Mouse (Mus musculus) limb, embryonic 14.5 days (tissue): ENCODE results near the gene Slc50a1. TPM values are rescaled to one million over a fixed set of nuclear protein-coding genes. Genes with fewer than 3 reads are reported as not detected.

Source experiments
- ATAC-seq: fragments of 200-750 bp; cut with Nextera tagmentation; 2 replicates; pipeline ENCODE4 v1.8.0; 2017; ENCODE audit warnings: low read depth, moderate number of reproducible peaks, moderate TSS enrichment; ENCODE audit not compliant: low FRiP score
- DNase-seq: peaks from one replicate; pipeline ENCODE4 v3.0.0-alpha.2; 2015; ENCODE audit warnings: low spot score
- H3K27ac ChIP-seq: fragments of 300-500 bp; sonication (generic); replicated peaks from 2 replicates; pipeline ENCODE4 v1.5.1; 2014; ENCODE audit warnings: low read depth, mild to moderate bottlenecking, low read length, moderate library complexity, mixed read lengths
- H3K27me3 ChIP-seq: fragments of 300-500 bp; sonication (generic); 2 replicates; pipeline ENCODE4 v1.6.1; 2014; ENCODE audit warnings: low read length, mixed read lengths; ENCODE audit not compliant: control insufficient read depth, insufficient read depth
- H3K36me3 ChIP-seq: fragments of 300-500 bp; sonication (generic); 2 replicates; pipeline ENCODE4 v1.6.1; 2014; ENCODE audit warnings: mild to moderate bottlenecking, low read length, moderate library complexity, mixed read lengths; ENCODE audit not compliant: control insufficient read depth, insufficient read depth
- H3K4me1 ChIP-seq: fragments of 300-500 bp; sonication (generic); 2 replicates; pipeline ENCODE4 v1.6.1; 2014; ENCODE audit warnings: antibody characterized with exemption, low read length, mixed read lengths; ENCODE audit not compliant: control insufficient read depth, insufficient read depth
- H3K4me2 ChIP-seq: fragments of 300-500 bp; sonication (generic); replicated peaks from 2 replicates; pipeline ENCODE4 v1.6.1; 2014; ENCODE audit warnings: low read depth, mild to moderate bottlenecking, low read length, moderate library complexity; ENCODE audit not compliant: severe bottlenecking
- H3K4me3 ChIP-seq: fragments of 300-500 bp; sonication (generic); replicated peaks from 2 replicates; pipeline ENCODE4 v1.5.1; 2014; ENCODE audit warnings: low read length
- H3K9ac ChIP-seq: fragments of 300-500 bp; sonication (generic); 2 replicates; pipeline ENCODE4 v1.6.1; 2014; ENCODE audit warnings: mild to moderate bottlenecking, low read depth, low read length, moderate library complexity; ENCODE audit not compliant: severe bottlenecking
- H3K9me3 ChIP-seq: fragments of 300-500 bp; sonication (generic); 2 replicates; pipeline ENCODE4 v1.6.1; 2016; ENCODE audit warnings: low read length; ENCODE audit not compliant: control insufficient read depth
- POLR2A ChIP-seq: fragments of 200-500 bp; IDR thresholded peaks from 2 replicates; pipeline ENCODE4 v1.8.0; 2012; ENCODE audit warnings: inconsistent platforms, mild to moderate bottlenecking, moderate library complexity, borderline replicate concordance; ENCODE audit not compliant: insufficient read depth, insufficient read length; ENCODE audit errors: extremely low read depth
- WGBS: fragments of 180-500 bp; shearing (Covaris S2); extraction: QIAGEN DNeasy Blood & Tissue Kit; methylation state at CpG from one replicate; pipeline ENCODE4 v1.1.7; 2014; 5-methylcytosine and 5-hydroxymethylcytosine counted together
- polyA plus RNA-seq, 2 experiments: library from polyadenylated mRNA; depleted of rRNA in 1 of 2; stranded (reverse) in 1 of 2; unstranded in 1 of 2; fragments of >200 nt; fragmentation: Nextera tagmentation in 1 of 2; extraction: Ambion mirVana in 1 of 2; gene quantifications; 2 replicates each; pipeline versions ENCODE4 v1.2.1 to v1.2.3; 2012 to 2014

Slc50a1 gene
- polyA plus RNA-seq, 2 experiments, result 95.6 to 150 TPM

DNA sequence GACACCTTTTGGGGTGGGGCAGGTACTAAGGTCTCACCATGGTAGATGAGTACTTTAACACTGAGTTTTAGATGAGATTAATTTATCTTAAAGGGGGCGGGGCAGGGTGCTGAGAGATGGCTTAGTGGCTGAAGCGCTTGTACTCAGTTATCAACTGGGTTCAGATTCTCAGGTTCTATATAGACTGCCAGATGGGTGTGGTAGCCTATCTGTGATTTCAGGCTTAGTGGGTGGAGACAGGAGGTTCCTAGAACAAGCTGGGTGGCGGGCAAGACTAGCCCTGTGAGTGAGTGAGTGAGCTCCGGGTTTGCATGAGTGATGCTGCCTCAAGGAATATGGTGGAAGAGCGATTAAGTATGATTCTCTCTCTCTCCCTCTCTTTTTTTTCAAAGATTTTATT lies 15.4 kb downstream of the Slc50a1 start:
- WGBS, result 85% methylated on average over 5 of the region's 5 CpGs
- H3K9ac ChIP-seq, result no peak overlapping the region
- no peak for TF ChIP-seq POLR2A
- no peaks in the 10 kb centered on the region for H3K36me3 ChIP-seq
- H3K4me1 ChIP-seq, result peaks cover 9% of the 10 kb centered on the region
- no peak for ATAC-seq
- H3K9me3 ChIP-seq, result no peaks in the 10 kb centered on the region
- H3K27ac ChIP-seq, result no peak overlapping the region
- no peaks in the 10 kb centered on the region for H3K27me3 ChIP-seq
- no peak overlapping the region for H3K4me2 ChIP-seq
- DNase-seq, result no peak
- no peak overlapping the region for H3K4me3 ChIP-seq

DNA sequence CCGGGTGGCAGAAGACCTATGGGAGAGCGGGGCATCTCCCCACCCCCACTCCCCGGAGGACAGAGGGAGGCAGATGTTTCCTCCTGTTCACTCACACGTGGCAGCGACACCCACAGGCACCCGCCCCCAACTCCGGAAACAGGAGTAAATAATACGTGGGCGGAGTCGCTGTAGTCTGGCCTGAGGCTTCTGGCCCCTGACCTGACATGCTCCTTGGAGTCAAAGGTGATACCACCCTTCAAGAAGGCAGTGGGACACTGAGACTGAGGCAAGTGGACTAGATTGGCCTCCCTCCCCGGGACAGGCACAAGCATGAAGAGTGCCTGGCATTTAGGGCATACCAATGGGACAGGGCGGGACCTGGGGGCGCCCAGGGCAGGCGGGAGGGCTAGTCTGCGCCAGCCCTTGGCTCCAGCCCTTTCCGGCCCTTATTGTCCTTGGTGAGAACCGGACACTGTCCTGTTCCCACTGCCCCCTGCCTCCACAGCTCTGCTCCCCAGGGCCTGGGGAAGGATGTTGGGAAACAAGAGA lies 18.9 kb downstream of the Slc50a1 start:
- H3K4me2 ChIP-seq, result no peak overlapping the region; the same call in 1 of the 2 replicates
- H3K27ac ChIP-seq, result no peak overlapping the region
- 8% methylated on average over 16 of the region's 17 CpGs for WGBS
- no peak for ATAC-seq
- H3K27me3 ChIP-seq, result no peaks in the 10 kb centered on the region
- H3K4me1 ChIP-seq, result peaks cover 15% of the 10 kb centered on the region
- H3K36me3 ChIP-seq, result peaks cover 13% of the 10 kb centered on the region
- no peak overlapping the region for H3K4me3 ChIP-seq
- no peak overlapping the region for H3K9ac ChIP-seq
- TF ChIP-seq POLR2A, result no peak
- no peaks in the 10 kb centered on the region for H3K9me3 ChIP-seq
- no peak for DNase-seq

DNA sequence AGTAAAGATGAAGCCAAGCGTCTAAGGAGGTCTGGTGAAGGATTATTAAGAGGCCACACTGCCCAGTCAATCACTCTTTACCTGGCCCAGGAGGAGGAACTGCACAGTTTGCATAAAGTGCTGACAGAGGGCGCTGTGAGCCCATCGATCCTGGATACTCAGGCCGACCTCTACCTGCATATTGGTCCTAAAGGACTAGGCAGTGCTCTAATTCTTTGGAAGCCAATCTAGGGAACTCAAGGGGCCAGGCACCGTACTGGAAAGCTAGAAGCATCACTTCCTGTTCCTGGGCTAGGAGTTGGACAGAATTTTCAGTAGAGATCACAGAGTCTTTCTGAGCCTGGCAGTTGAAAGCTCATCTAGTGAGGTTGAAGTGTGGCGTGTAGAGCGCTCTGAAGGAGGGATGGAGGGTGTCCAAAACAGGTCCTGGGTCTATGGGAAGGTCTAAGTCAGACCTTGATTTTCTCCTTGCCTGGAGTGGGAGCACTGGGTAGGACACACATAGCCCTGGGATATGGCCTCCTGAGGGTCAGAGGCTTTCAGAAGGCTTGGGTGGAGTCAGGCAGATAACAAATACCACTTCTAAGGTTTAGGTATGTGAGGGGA lies 19.8 kb downstream of the Slc50a1 start:
- Histone ChIP-seq H3K4me2 (no peak overlapping the region), H3K4me3 (no peak overlapping the region)

DNA sequence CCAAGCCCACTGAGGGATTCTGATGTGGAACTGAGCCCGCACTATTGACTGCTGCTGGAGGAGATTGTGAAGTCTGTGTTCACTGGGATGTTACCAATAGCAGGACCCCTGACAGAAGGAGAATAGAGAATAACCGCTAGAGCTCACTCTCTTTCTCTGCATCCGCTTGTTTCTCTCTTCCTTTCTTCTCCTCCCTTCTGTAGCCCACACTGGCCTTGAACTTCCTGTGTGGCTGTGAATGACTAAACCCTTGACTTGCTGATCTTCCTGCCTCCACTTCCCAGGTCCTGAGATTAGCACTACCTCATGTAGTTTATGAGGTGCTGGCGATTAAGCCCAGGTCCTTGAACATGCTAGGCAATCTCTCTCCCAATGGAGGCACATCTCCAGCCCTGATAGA lies 22.9 kb downstream of the Slc50a1 start:
- no peaks in the 10 kb centered on the region for H3K9me3 ChIP-seq
- H3K4me1 ChIP-seq, result peaks cover 38% of the 10 kb centered on the region
- peaks cover 13% of the 10 kb centered on the region for H3K36me3 ChIP-seq
- no peak overlapping the region for H3K27ac ChIP-seq
- WGBS, result 88% methylated on average over 4 of the region's 4 CpGs
- DNase-seq (no peak), ATAC-seq (no peak)
- H3K4me3 ChIP-seq, result peak overlapping the region; percentile 86
- TF ChIP-seq POLR2A, result no peak
- H3K4me2 ChIP-seq, result peak overlapping the region; percentile 90
- no peaks in the 10 kb centered on the region for H3K27me3 ChIP-seq
- peak overlapping the region; percentile 75 for H3K9ac ChIP-seq

More for the DNA sequence above, 19.8 kb downstream of the Slc50a1 start:
- H3K9ac ChIP-seq, result no peak overlapping the region
- H3K36me3 ChIP-seq, result peaks cover 13% of the 10 kb centered on the region
- ATAC-seq, result no peak
- no peak for TF ChIP-seq POLR2A
- no peak overlapping the region for H3K27ac ChIP-seq
- peaks cover 19% of the 10 kb centered on the region for H3K4me1 ChIP-seq
- H3K27me3 ChIP-seq, result no peaks in the 10 kb centered on the region
- H3K9me3 ChIP-seq, result no peaks in the 10 kb centered on the region
- WGBS, result 18% methylated on average over 7 of the region's 7 CpGs
- DNase-seq, result peak; percentile 45

DNA sequence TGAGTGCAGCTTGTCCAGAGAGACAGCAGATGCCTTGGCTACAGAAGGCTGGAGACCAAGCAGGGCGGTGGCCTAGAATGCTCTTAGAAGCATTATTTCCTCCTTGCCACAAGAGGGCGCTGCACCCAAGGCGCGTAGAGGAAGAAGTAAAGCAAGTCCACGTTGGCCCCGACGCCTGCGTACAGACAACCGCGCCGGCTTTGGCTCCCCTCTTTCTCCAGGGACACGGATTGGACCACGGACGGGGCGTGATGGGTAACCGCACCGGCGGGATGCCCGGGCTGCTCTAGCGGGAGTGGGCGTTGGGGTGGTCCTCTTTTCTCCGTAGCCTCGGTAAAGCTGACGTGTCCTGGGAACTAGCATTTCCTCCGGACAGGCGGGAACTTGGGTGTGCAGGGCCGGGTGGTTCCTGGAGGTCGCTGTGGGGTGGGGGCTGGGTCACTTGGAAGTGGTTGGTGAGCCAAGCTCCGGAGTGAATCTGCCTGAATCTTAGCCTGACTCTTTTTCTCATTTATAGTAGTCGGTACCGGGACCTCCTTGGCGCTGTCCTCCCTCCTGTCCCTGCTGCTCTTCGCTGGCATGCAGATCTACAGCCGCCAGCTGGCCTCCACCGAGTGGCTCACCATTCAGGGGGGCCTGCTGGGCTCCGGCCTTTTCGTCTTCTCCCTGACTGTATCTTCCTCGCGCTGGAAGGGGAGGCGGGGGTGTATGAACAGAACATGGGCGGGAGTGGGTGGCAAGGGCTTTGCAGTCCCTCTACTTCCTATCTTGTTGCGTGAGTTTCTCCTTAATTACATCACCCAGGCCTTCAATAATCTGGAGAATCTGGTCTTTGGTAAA lies 23.9 kb downstream of the Slc50a1 start, which contains the start of gene Trim46:
Gene Trim46 (minus strand): TSS at position 49 of the 840 bp plus-strand sequence.
- TF ChIP-seq POLR2A, result 0 out of 2 replicates have a peak, but pooled peaks have one; percentile 10
- DNase-seq (peak; percentile 88), ATAC-seq (peak; percentile 83)
- Histone ChIP-seq H3K27me3 (no peaks in the 10 kb centered on the region), H3K4me2 (peak within 1 kb of the TSS; percentile 90), H3K27ac (peak within 1 kb of the TSS; percentile 65), H3K9ac (peak within 1 kb of the TSS; percentile 75), H3K4me1 (peaks cover 33% of the 10 kb centered on the region), H3K36me3 (peaks cover 18% of the 10 kb centered on the region), H3K4me3 (peak within 1 kb of the TSS; percentile 86), H3K9me3 (no peaks in the 10 kb centered on the region)
- 1% methylated on average over 40 of the region's 42 CpGs for WGBS
